Mouse (Mus musculus) gastrocnemius, postnatal 4 days (tissue): Measurements from ENCODE around the gene Cox14. TPM values are rescaled to one million over a fixed set of nuclear protein-coding genes. Genes with fewer than 3 reads are reported as not detected.

Experiments
- DNase-seq, 2 experiments: peaks; one replicate each; pipeline ENCODE4 v3.0.0; 2021 to 2022; ENCODE audit warnings: low spot score in 2 of 2, mixed read lengths in 2 of 2
- total RNA-seq, 2 experiments: library from RNA; stranded (reverse); gene quantifications; 2 replicates each; pipeline ENCODE4 v1.2.3; 2021

Gene Cox14
- total RNA-seq, 2 experiments from 2014 or later = 125 to 144 TPM

- peak in 1 of 2 experiments; percentile 57 for DNase-seq
These were observed 19.9 kb upstream of the Cox14 start, which contains the start of gene Gm17349 for GRCm38 (mm10) chr15:99705440-99706048. Gene Gm17349 (minus strand): TSS chr15:99705490.

GRCm38 (mm10) chr15:99708176-99708575 is 17.2 kb upstream of the Cox14 start:
- no peak for DNase-seq

GRCm38 (mm10) chr15:99710221-99711190 is 14.9 kb upstream of the Cox14 start:
- no peak for DNase-seq

GRCm38 (mm10) chr15:99711491-99711890 is 13.9 kb upstream of the Cox14 start:
- no peak for DNase-seq

- no peak for DNase-seq
These were observed 12.5 kb upstream of the Cox14 start for GRCm38 (mm10) chr15:99712666-99713559.

- no peak for DNase-seq
These were observed 11.8 kb upstream of the Cox14 start for GRCm38 (mm10) chr15:99713569-99713968.

- no peak for DNase-seq
These were observed 11.2 kb upstream of the Cox14 start for GRCm38 (mm10) chr15:99714206-99714605.

GRCm38 (mm10) chr15:99714858-99715257 is 10.6 kb upstream of the Cox14 start:
- peak in 1 of 2 experiments; percentile 73 for DNase-seq

- DNase-seq = no peak
These were observed 10.0 kb upstream of the Cox14 start for GRCm38 (mm10) chr15:99715361-99715865.

GRCm38 (mm10) chr15:99715982-99716746 is 9.3 kb upstream of the Cox14 start:
- no peak for DNase-seq

GRCm38 (mm10) chr15:99716814-99717213 is 8.6 kb upstream of the Cox14 start:
- DNase-seq = no peak

- no peak for DNase-seq
These were observed 7.8 kb upstream of the Cox14 start, which contains the start of gene Gpd1 for GRCm38 (mm10) chr15:99717386-99718334. Gene Gpd1 (plus strand): TSS chr15:99717515.

GRCm38 (mm10) chr15:99718461-99719021 is 6.9 kb upstream of the Cox14 start:
- no peak for DNase-seq

- DNase-seq = no peak
These were observed 5.6 kb upstream of the Cox14 start for GRCm38 (mm10) chr15:99719865-99720264.

GRCm38 (mm10) chr15:99721921-99722743 is 3.3 kb upstream of the Cox14 start:
- DNase-seq = no peak

- no peak for DNase-seq
These were observed 2.3 kb upstream of the Cox14 start for GRCm38 (mm10) chr15:99723120-99723514.

GRCm38 (mm10) chr15:99723515-99724291 is 1.7 kb upstream of the Cox14 start:
- peak in 1 of 2 experiments; percentile 62 for DNase-seq
